Mouse (Mus musculus) megakaryocyte, embryonic 14.5 days (primary cell): ENCODE measurements around the gene Parp8. TPM values are rescaled to one million over a fixed set of nuclear protein-coding genes. Genes with fewer than 3 reads are reported as not detected.

Experiments
- H3K27me3 ChIP-seq: replicated peaks from 2 replicates; pipeline ENCODE3; 2012; ENCODE audit warnings: inconsistent platforms
- H3K36me3 ChIP-seq: replicated peaks from 2 replicates; pipeline ENCODE3; 2012; ENCODE audit warnings: low read length, inconsistent platforms, mixed read lengths
- H3K4me1 ChIP-seq: 2 replicates; pipeline ENCODE4 v1.6.1; 2012; ENCODE audit warnings: inconsistent platforms
- H3K4me3 ChIP-seq: replicated peaks from 2 replicates; pipeline ENCODE3; 2012; ENCODE audit warnings: moderate library complexity, mild to moderate bottlenecking, inconsistent platforms
- H3K9me3 ChIP-seq: 2 replicates; pipeline ENCODE4 v1.6.1; 2012; ENCODE audit warnings: inconsistent platforms
- FLI1 ChIP-seq: IDR thresholded peaks from 2 replicates; pipeline ENCODE4 v1.6.1; 2012; ENCODE audit warnings: low read length, inconsistent platforms, mixed read lengths
- GATA1 ChIP-seq: IDR thresholded peaks from 3 replicates; pipeline ENCODE4 v1.6.1; 2012; ENCODE audit warnings: mixed read lengths, low read length, inconsistent platforms, borderline replicate concordance
- polyA plus RNA-seq: library from polyadenylated mRNA; stranded (reverse); fragments of >175 nt; gene quantifications from 2 replicates; pipeline ENCODE4 v1.2.3, GENCODE M21; 2012; ENCODE audit warnings: low replicate concordance; ENCODE audit not compliant: insufficient read depth

The Parp8 gene
- polyA plus RNA-seq, 1 experiment, result 0.58 TPM

GRCm38 (mm10) chr13:116884422-116884942, 140.9 kb downstream of the Parp8 start:
- H3K4me3 ChIP-seq, result no peak overlapping the region
- TF ChIP-seq GATA1, result no peak
- TF ChIP-seq FLI1, result no peak
- H3K9me3 ChIP-seq, result no peaks in the 10 kb centered on the region
- H3K36me3 ChIP-seq, result no peaks in the 10 kb centered on the region
- no peaks in the 10 kb centered on the region for H3K27me3 ChIP-seq
- no peaks in the 10 kb centered on the region for H3K4me1 ChIP-seq

GRCm38 (mm10) chr13:116882226-116882625, 143.1 kb downstream of the Parp8 start:
- TF ChIP-seq GATA1 (no peak), FLI1 (no peak)
- no peaks in the 10 kb centered on the region for H3K27me3 ChIP-seq
- H3K36me3 ChIP-seq, result no peaks in the 10 kb centered on the region
- no peaks in the 10 kb centered on the region for H3K4me1 ChIP-seq
- H3K4me3 ChIP-seq, result no peak overlapping the region
- no peaks in the 10 kb centered on the region for H3K9me3 ChIP-seq

GRCm38 (mm10) chr13:116879580-116880192, 145.7 kb downstream of the Parp8 start:
- no peak overlapping the region for H3K4me3 ChIP-seq
- no peaks in the 10 kb centered on the region for H3K27me3 ChIP-seq
- no peak for TF ChIP-seq FLI1
- TF ChIP-seq GATA1, result no peak
- H3K36me3 ChIP-seq, result no peaks in the 10 kb centered on the region
- H3K9me3 ChIP-seq, result no peaks in the 10 kb centered on the region
- H3K4me1 ChIP-seq, result no peaks in the 10 kb centered on the region

GRCm38 (mm10) chr13:116870221-116870620, 155.1 kb downstream of the Parp8 start:
- Histone ChIP-seq H3K9me3 (no peaks in the 10 kb centered on the region), H3K4me1 (no peaks in the 10 kb centered on the region), H3K4me3 (no peak overlapping the region), H3K27me3 (no peaks in the 10 kb centered on the region), H3K36me3 (no peaks in the 10 kb centered on the region)
- TF ChIP-seq FLI1 (no peak), GATA1 (no peak)

DNA sequence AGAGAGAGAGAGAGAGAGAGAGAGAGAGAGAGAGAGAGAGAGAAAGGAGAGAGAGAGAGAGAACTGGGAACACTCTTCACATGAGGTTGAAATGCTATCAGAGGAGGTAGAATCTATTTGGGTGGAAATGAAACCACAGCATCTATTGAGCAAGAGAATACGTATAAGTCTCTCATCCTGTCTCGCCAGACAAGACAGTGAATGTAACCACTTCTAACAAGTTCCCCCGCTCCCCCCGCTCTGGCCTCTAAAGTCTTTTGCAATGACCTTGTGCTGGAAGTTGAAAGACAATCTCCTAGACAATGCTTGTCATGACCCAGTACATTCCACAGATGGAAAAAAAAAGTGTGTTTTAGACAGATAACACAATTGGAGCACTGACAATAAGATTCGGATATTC, 181.4 kb downstream of the Parp8 start:
- no peaks in the 10 kb centered on the region for H3K4me1 ChIP-seq
- TF ChIP-seq FLI1 (no peak), GATA1 (no peak)
- no peaks in the 10 kb centered on the region for H3K27me3 ChIP-seq

GRCm38 (mm10) chr13:116830984-116831383, 194.4 kb downstream of the Parp8 start:
- H3K4me1 ChIP-seq, result no peaks in the 10 kb centered on the region
- H3K9me3 ChIP-seq, result no peaks in the 10 kb centered on the region
- H3K4me3 ChIP-seq, result no peak overlapping the region
- H3K27me3 ChIP-seq, result no peaks in the 10 kb centered on the region
- no peaks in the 10 kb centered on the region for H3K36me3 ChIP-seq
- no peak for TF ChIP-seq GATA1
- no peak for TF ChIP-seq FLI1

More for the DNA sequence above, 181.4 kb downstream of the Parp8 start:
- no peaks in the 10 kb centered on the region for H3K9me3 ChIP-seq
- H3K4me3 ChIP-seq, result no peak overlapping the region
- no peaks in the 10 kb centered on the region for H3K36me3 ChIP-seq

GRCm38 (mm10) chr13:116829015-116829414, 196.3 kb downstream of the Parp8 start:
- Histone ChIP-seq H3K4me1 (no peaks in the 10 kb centered on the region), H3K4me3 (no peak overlapping the region), H3K36me3 (no peaks in the 10 kb centered on the region), H3K9me3 (no peaks in the 10 kb centered on the region), H3K27me3 (no peaks in the 10 kb centered on the region)
- TF ChIP-seq FLI1 (no peak), GATA1 (no peak)

- Histone ChIP-seq H3K9me3 (peaks cover 5% of the 10 kb centered on the region; the same call in 1 of the 2 replicates), H3K27me3 (no peaks in the 10 kb centered on the region), H3K4me3 (no peak overlapping the region), H3K4me1 (no peaks in the 10 kb centered on the region), H3K36me3 (no peaks in the 10 kb centered on the region)
- TF ChIP-seq FLI1 (no peak), GATA1 (no peak)
These were observed 213.9 kb downstream of the Parp8 start for GRCm38 (mm10) chr13:116811456-116811855.

Other genes starting within 250 kb of the Parp8 start
- gene Emb, start 183.0 kb upstream of the Parp8 start, polyA plus RNA-seq, result 14.8 and 19.2 TPM in 2 replicates
- 0.03 TPM in 1 of 2 replicates, not detected in the other for gene Gm17509, start 195.5 kb upstream of the Parp8 start, polyA plus RNA-seq